Mouse (Mus musculus) forebrain, embryonic 14.5 days (tissue): ENCODE measurements around the gene Slf2. TPM values are rescaled to one million over a fixed set of nuclear protein-coding genes. Genes with fewer than 3 reads are reported as not detected.
A peak's percentile ranks its signal among the peaks of the same experiment; 100 is the strongest.

ENCODE experiments used
- ATAC-seq: fragments of 200-750 bp; cut with Nextera tagmentation; 2 replicates; pipeline ENCODE4 v1.8.0; 2017; ENCODE audit warnings: mild to moderate bottlenecking, moderate library complexity
- DNase-seq: peaks from one replicate; pipeline ENCODE4 v3.0.0-alpha.2; 2015; ENCODE audit warnings: low spot score
- H3K27ac ChIP-seq: fragments of 300-500 bp; sonication (generic); 2 replicates; pipeline ENCODE4 v1.5.1; 2014; ENCODE audit warnings: low read depth, mild to moderate bottlenecking, control low read depth, low read length, moderate library complexity
- H3K27me3 ChIP-seq: fragments of 300-500 bp; sonication (generic); replicated peaks from 2 replicates; pipeline ENCODE4 v1.6.1; 2014; ENCODE audit warnings: low read length, control low read depth, mixed read lengths; ENCODE audit not compliant: control insufficient read depth, insufficient read depth
- H3K36me3 ChIP-seq: fragments of 300-500 bp; sonication (generic); 2 replicates; pipeline ENCODE4 v1.6.1; 2014; ENCODE audit warnings: low read length, control low read depth; ENCODE audit not compliant: control insufficient read depth, insufficient read depth
- H3K4me1 ChIP-seq: fragments of 300-500 bp; sonication (generic); 2 replicates; pipeline ENCODE4 v1.6.1; 2014; ENCODE audit warnings: antibody characterized with exemption, low read length, control low read depth; ENCODE audit not compliant: control insufficient read depth, insufficient read depth
- H3K4me2 ChIP-seq: fragments of 300-500 bp; sonication (generic); 2 replicates; pipeline ENCODE4 v1.6.1; 2014; ENCODE audit warnings: mild to moderate bottlenecking, control low read depth, low read length
- H3K4me3 ChIP-seq: fragments of 300-500 bp; sonication (generic); 2 replicates; pipeline ENCODE4 v1.5.1; 2014; ENCODE audit warnings: low read depth, low read length, control low read depth
- H3K9ac ChIP-seq: fragments of 300-500 bp; sonication (generic); 2 replicates; pipeline ENCODE4 v1.6.1; 2014; ENCODE audit warnings: mild to moderate bottlenecking, low read length, control low read depth, moderate library complexity
- H3K9me3 ChIP-seq: fragments of 300-500 bp; sonication (generic); replicated peaks from 2 replicates; pipeline ENCODE4 v1.6.1; 2016; ENCODE audit warnings: low read length, control low read depth, mixed read lengths; ENCODE audit not compliant: control insufficient read depth
- WGBS: fragments of 180-500 bp; shearing (Covaris S2); extraction: QIAGEN DNeasy Blood & Tissue Kit; methylation state at CpG from one replicate; pipeline ENCODE4 v1.1.7; 2014; 5-methylcytosine and 5-hydroxymethylcytosine counted together
- polyA plus RNA-seq: library from polyadenylated mRNA; unstranded; fragments of >200 nt; fragmentation: Nextera tagmentation; extraction: Ambion mirVana; gene quantifications from 2 replicates; pipeline ENCODE4 v1.2.1, GENCODE M21; 2014

Gene Slf2
- polyA plus RNA-seq, 1 experiment from 2014 or later = 22.9 TPM

DNA sequence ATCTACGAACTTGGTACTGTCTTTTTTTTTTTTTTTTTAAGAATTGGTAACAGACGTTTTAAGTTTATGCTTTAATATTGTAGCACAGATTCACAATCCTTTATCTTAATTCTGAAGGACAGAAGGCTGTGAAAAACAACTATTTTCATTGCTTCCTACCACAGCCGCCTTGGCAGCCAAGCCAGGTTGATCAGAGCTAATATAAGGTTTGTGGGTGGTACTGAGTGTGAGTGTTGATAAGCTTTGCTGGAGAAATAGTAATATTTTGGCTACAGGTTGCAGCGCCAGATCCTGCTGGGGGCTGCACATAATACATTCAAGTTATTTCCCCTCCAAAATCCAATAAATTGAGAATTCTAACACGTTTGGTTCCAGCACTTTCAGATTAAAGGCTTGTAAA lies 1.1 kb downstream of the Slf2 start:
- WGBS = 61% methylated on average over 5 of the region's 5 CpGs
- ATAC-seq (no peak), DNase-seq (no peak)
- H3K27me3 ChIP-seq = no peaks in the 10 kb centered on the region
- peak overlapping the region; percentile 73 for H3K4me2 ChIP-seq
- H3K27ac ChIP-seq = no peak overlapping the region
- 0 out of 2 replicates have a peak overlapping the region, but pooled peaks have one; percentile 13 for H3K9ac ChIP-seq
- peaks cover 9% of the 10 kb centered on the region for H3K4me1 ChIP-seq
- peaks cover 20% of the 10 kb centered on the region for H3K36me3 ChIP-seq
- no peaks in the 10 kb centered on the region for H3K9me3 ChIP-seq
- H3K4me3 ChIP-seq = peak overlapping the region; percentile 97

DNA sequence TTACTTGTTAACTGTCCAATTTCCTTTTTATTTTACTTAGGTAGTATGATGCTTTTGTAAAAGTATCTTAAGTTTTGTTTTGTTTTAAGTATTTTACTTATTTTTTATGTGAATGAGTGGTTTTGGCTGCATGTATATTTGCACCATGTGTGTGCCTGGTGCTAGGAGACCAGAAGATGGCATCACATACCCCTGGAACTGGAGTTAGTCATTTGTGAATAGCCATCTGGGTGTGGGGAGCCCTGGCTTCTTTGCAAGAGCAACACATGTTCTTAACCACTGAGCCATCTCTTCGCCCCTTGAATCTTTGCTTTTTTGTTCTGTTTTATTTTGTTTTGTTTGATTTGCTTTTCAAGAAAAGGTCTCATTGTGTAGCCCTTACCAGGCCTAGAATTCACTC lies 2.2 kb downstream of the Slf2 start:
- no peaks in the 10 kb centered on the region for H3K9me3 ChIP-seq
- H3K4me2 ChIP-seq = no peak overlapping the region
- H3K27ac ChIP-seq = no peak overlapping the region
- H3K27me3 ChIP-seq = no peaks in the 10 kb centered on the region
- WGBS = 77% methylated on average over 1 of the region's 1 CpGs
- no peak for DNase-seq
- no peak overlapping the region for H3K9ac ChIP-seq
- H3K4me3 ChIP-seq = no peak overlapping the region
- ATAC-seq = no peak
- peaks cover 9% of the 10 kb centered on the region for H3K4me1 ChIP-seq
- peaks cover 22% of the 10 kb centered on the region for H3K36me3 ChIP-seq

DNA sequence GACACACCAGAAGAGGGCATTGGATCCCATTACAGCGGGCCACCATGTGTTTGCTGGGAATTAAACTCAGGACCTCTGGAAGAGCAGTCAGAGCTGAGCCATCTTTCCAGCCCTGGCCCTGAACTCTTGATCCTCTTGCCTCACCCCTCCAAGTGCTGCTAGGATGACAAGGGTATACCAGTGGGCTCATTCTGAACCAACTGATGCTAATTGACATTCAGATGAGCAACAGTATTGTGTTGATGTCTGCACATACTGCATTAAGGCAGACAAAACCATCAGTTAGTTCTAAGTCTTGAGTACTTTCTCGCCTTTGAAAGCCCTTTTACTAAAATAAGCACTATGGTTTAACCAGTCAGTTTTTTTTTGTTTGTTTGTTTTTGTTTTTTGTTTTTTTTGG lies 28.7 kb downstream of the Slf2 start:
- Histone ChIP-seq H3K9me3 (no peaks in the 10 kb centered on the region), H3K4me3 (no peak overlapping the region), H3K36me3 (peaks cover 79% of the 10 kb centered on the region), H3K4me2 (no peak overlapping the region), H3K27ac (no peak overlapping the region), H3K4me1 (no peaks in the 10 kb centered on the region), H3K27me3 (no peaks in the 10 kb centered on the region), H3K9ac (no peak overlapping the region)
- ATAC-seq (no peak), DNase-seq (no peak)
- 96% methylated on average over 2 of the region's 2 CpGs for WGBS

DNA sequence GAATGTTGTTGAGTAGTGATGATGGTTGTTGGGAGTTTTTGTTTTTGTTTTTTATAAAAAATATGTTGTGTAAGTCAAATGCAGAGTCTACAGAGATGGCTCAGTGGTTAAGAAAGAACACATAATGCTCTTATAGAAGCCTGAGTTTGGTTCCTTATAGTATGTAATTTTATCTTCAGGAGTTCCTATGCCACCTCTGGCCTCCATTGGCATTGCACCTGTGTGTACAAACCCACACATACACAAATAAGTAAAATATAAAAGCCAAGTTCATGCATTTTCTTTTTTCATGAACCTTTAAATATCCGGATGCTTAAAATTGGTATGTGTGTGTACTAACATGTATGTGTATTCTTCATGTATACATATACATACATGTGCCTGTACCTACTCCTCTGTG lies 35.0 kb downstream of the Slf2 start:
- H3K4me2 ChIP-seq = no peak overlapping the region
- H3K4me3 ChIP-seq = no peak overlapping the region
- H3K27ac ChIP-seq = no peak overlapping the region
- ATAC-seq (no peak), DNase-seq (no peak)
- H3K36me3 ChIP-seq = peaks cover 83% of the 10 kb centered on the region
- H3K27me3 ChIP-seq = no peaks in the 10 kb centered on the region
- H3K9ac ChIP-seq = no peak overlapping the region
- 97% methylated on average over 1 of the region's 1 CpGs for WGBS
- H3K4me1 ChIP-seq = no peaks in the 10 kb centered on the region
- no peaks in the 10 kb centered on the region for H3K9me3 ChIP-seq

DNA sequence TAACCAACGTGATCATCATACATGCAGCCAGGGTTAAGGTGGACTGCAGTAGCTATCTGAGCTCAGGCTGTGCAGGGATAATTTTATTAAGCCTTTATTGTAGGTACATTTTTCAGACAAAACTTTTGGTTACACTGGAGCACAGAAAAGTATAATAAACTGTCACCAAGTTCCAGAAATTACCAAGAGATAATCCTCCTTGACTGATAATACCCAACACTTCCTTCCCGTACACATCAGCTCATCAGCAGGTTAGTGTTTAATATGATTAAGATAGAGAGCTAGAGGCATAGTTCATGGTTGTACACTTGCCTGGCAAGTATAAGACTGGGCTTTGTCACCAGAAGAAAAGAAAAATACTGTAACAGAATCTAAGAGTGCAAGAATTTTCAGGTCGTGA lies 37.4 kb downstream of the Slf2 start:
- Histone ChIP-seq H3K9me3 (no peaks in the 10 kb centered on the region), H3K9ac (no peak overlapping the region), H3K27me3 (no peaks in the 10 kb centered on the region), H3K36me3 (peaks cover 88% of the 10 kb centered on the region), H3K4me2 (no peak overlapping the region), H3K27ac (no peak overlapping the region), H3K4me1 (no peaks in the 10 kb centered on the region), H3K4me3 (no peak overlapping the region)
- WGBS = 92% methylated on average over 3 of the region's 3 CpGs
- ATAC-seq (no peak), DNase-seq (no peak)

DNA sequence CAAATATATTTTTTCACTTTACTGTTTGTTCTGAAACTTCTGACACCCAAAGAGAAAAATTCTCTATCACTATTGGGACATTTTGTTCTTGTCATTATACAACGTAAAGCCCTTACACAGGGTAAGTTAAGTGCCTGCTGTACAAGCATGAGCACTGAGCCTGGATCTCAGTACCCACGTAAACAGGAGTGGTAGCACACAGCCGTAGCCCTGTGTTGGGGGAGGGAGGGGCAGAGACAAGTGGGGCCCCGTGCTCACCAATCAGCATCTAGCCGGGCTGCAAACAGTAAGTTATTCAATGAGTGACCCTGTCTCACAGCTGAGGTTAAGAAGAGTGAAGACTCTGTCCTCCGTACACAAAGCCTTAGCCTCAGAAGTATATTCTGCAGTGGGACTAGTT lies 45.7 kb downstream of the Slf2 start:
- Histone ChIP-seq H3K9me3 (no peaks in the 10 kb centered on the region), H3K27ac (no peak overlapping the region), H3K9ac (no peak overlapping the region), H3K4me3 (no peak overlapping the region), H3K27me3 (no peaks in the 10 kb centered on the region), H3K36me3 (peaks cover 94% of the 10 kb centered on the region), H3K4me2 (no peak overlapping the region), H3K4me1 (no peaks in the 10 kb centered on the region)
- no peak for ATAC-seq
- 85% methylated on average over 6 of the region's 6 CpGs for WGBS
- no peak for DNase-seq

DNA sequence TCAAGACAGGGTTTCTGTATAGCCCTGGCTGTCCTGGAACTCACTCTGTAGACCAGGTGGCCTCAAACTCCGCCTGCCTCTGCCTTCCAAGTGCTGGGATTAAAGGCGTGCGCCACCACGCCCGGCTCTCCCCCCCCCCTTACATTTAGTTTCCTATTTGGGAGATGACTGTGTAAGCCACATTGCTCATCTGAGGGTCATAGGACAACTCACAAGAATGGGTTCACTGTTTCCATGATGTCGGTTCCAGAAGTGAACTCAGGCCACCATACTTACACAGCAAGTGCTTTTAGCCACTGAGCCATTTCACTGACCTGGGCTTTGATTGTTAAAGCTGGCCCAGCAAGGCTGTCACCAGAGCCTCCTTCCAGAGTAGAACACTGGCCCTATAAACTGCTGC lies 46.2 kb downstream of the Slf2 start:
- no peak overlapping the region for H3K27ac ChIP-seq
- H3K4me1 ChIP-seq = no peaks in the 10 kb centered on the region
- DNase-seq (no peak), ATAC-seq (no peak)
- peaks cover 94% of the 10 kb centered on the region for H3K36me3 ChIP-seq
- 91% methylated on average over 6 of the region's 6 CpGs for WGBS
- no peak overlapping the region for H3K4me2 ChIP-seq
- H3K27me3 ChIP-seq = no peaks in the 10 kb centered on the region
- H3K9ac ChIP-seq = no peak overlapping the region
- H3K4me3 ChIP-seq = no peak overlapping the region
- H3K9me3 ChIP-seq = no peaks in the 10 kb centered on the region

DNA sequence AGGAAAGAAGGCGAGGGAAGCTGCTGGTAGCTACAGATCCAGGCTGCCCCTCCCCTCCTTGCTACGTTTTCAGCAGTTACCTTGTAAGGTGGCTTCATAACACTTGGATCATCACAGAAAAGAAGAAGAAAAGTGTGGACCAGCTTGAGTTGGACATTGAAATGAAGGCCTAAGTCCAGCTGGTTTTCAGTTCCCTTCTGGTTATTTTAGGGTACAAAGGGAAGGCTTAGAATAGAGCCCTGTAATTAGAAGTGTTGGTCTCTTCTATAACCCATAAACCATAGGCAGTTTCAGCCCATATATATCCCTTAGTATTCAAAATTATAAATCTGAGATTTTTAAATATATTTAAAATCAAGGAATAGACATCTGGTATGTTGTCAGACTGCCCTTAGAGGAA lies 49.8 kb downstream of the Slf2 start:
- Histone ChIP-seq H3K4me3 (no peak overlapping the region), H3K27me3 (no peaks in the 10 kb centered on the region), H3K36me3 (peaks cover 68% of the 10 kb centered on the region), H3K4me2 (no peak overlapping the region), H3K9ac (no peak overlapping the region), H3K27ac (no peak overlapping the region), H3K4me1 (no peaks in the 10 kb centered on the region), H3K9me3 (no peaks in the 10 kb centered on the region)
- DNase-seq = no peak
- ATAC-seq = no peak
- WGBS = 83% methylated on average over 2 of the region's 2 CpGs

DNA sequence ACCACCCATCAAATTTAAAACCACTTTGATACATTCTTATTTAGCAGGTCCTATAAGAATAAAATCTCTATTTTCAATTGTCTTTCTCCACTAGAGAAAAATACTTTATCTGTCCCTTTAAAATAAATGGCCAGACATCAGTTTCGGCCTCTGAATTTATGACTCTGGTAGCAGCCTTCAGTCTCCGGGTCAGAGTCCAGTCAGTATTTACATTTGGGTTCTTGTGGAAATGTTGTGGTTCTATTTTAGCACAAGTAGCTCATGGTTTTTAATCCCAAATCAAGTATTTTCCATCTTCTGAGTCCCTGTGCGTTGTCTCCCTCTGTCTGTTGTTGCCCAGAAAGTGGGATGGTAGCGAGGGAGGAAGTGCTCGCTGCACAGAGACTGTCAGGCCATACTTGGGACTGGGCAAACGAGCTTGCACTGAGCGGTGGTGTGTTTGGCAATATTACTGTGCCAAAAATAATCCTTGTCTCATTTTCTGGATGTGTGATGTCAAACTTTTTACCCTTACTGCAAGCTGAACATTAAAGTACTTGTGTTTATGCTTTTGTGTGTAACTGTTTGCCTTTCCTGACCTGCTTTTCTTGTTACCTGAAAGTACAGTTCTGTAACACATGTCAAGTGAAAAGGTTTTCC lies 51.6 kb downstream of the Slf2 start:
- no peak overlapping the region for H3K4me3 ChIP-seq
- DNase-seq = no peak
- peaks cover 50% of the 10 kb centered on the region for H3K36me3 ChIP-seq
- no peaks in the 10 kb centered on the region for H3K27me3 ChIP-seq
- ATAC-seq = no peak
- no peak overlapping the region for H3K4me2 ChIP-seq
- 88% methylated on average over 7 of the region's 7 CpGs for WGBS
- H3K9me3 ChIP-seq = no peaks in the 10 kb centered on the region
- H3K9ac ChIP-seq = no peak overlapping the region
- H3K4me1 ChIP-seq = no peaks in the 10 kb centered on the region
- H3K27ac ChIP-seq = no peak overlapping the region
